Mouse (Mus musculus): ENCODE measurements around the gene Spem1. TPM values are rescaled to one million over a fixed set of nuclear protein-coding genes. Genes with fewer than 3 reads are reported as not detected.

Gene Spem1
- polyA plus RNA-seq, 1 experiment from 2014 or later = not detected

- peak overlapping the region; percentile 62 for H3K4me3 ChIP-seq
- H3K27ac ChIP-seq = peak overlapping the region; percentile 57
- H3K4me1 ChIP-seq = peaks cover 62% of the 10 kb centered on the region
- no peak for DNase-seq (ENCODE audit: low spot score)
- no peaks in the 10 kb centered on the region for H3K9me3 ChIP-seq (replicated peaks)
- H3K36me3 ChIP-seq = no peaks in the 10 kb centered on the region
- 3% methylated on average over 12 of the region's 12 CpGs for WGBS
- peaks cover 98% of the 10 kb centered on the region for H3K27me3 ChIP-seq (ENCODE audit: low read depth, poor library complexity, severe bottlenecking)
These were observed 18.7 kb downstream of the Spem1 start for GRCm38 (mm10) chr11:69803328-69803727.

GRCm38 (mm10) chr11:69802648-69803105 lies 19.3 kb downstream of the Spem1 start:
- Histone ChIP-seq H3K4me3 (peak overlapping the region; percentile 62), H3K27ac (peak overlapping the region; percentile 66), H3K27me3 (ENCODE audit: low read depth, poor library complexity, severe bottlenecking) (peaks cover 100% of the 10 kb centered on the region), H3K4me1 (peaks cover 62% of the 10 kb centered on the region), H3K36me3 (no peaks in the 10 kb centered on the region), H3K9me3 (replicated peaks) (no peaks in the 10 kb centered on the region)
- DNase-seq (ENCODE audit: low spot score) = peak; percentile 86
- under 1% methylated on average over 33 of the region's 33 CpGs for WGBS

GRCm38 (mm10) chr11:69801379-69801977 lies 20.5 kb downstream of the Spem1 start, which contains the start of gene Fgf11:
Gene Fgf11 (minus strand): TSS chr11:69801857.
- Histone ChIP-seq H3K9me3 (replicated peaks) (no peaks in the 10 kb centered on the region), H3K27ac (peak within 1 kb of the TSS; percentile 83), H3K27me3 (ENCODE audit: low read depth, poor library complexity, severe bottlenecking) (peaks cover 100% of the 10 kb centered on the region), H3K4me3 (peak within 1 kb of the TSS; percentile 62), H3K36me3 (no peaks in the 10 kb centered on the region), H3K4me1 (peaks cover 62% of the 10 kb centered on the region)
- WGBS = 2% methylated on average over 33 of the region's 33 CpGs
- peak; percentile 50 for DNase-seq (ENCODE audit: low spot score)

- Histone ChIP-seq H3K27me3 (ENCODE audit: low read depth, poor library complexity, severe bottlenecking) (peaks cover 100% of the 10 kb centered on the region), H3K4me1 (peaks cover 70% of the 10 kb centered on the region), H3K27ac (peak overlapping the region; percentile 83), H3K4me3 (peak overlapping the region; percentile 62), H3K9me3 (replicated peaks) (no peaks in the 10 kb centered on the region), H3K36me3 (no peaks in the 10 kb centered on the region)
- WGBS = under 1% methylated on average over 36 of the region's 36 CpGs
- DNase-seq (ENCODE audit: low spot score) = peak; percentile 85
These were observed 21.4 kb downstream of the Spem1 start for GRCm38 (mm10) chr11:69800392-69801197.

GRCm38 (mm10) chr11:69800138-69800391 lies 21.9 kb downstream of the Spem1 start:
- Histone ChIP-seq H3K4me1 (peaks cover 73% of the 10 kb centered on the region), H3K27me3 (ENCODE audit: low read depth, poor library complexity, severe bottlenecking) (peaks cover 100% of the 10 kb centered on the region), H3K9me3 (replicated peaks) (no peaks in the 10 kb centered on the region), H3K27ac (peak overlapping the region; percentile 83), H3K36me3 (no peaks in the 10 kb centered on the region), H3K4me3 (peak overlapping the region; percentile 62)
- 2% methylated on average over 11 of the region's 11 CpGs for WGBS
- no peak for DNase-seq (ENCODE audit: low spot score)

- WGBS = 24% methylated on average over 12 of the region's 12 CpGs
- H3K9me3 ChIP-seq (replicated peaks) = no peaks in the 10 kb centered on the region
- H3K27ac ChIP-seq = no peak overlapping the region; the same call in 1 of the 2 replicates
- H3K36me3 ChIP-seq = no peaks in the 10 kb centered on the region
- no peak for DNase-seq (ENCODE audit: low spot score)
- peaks cover 68% of the 10 kb centered on the region for H3K4me1 ChIP-seq
- peak overlapping the region; percentile 62 for H3K4me3 ChIP-seq
- peaks cover 100% of the 10 kb centered on the region for H3K27me3 ChIP-seq (ENCODE audit: low read depth, poor library complexity, severe bottlenecking)
These were observed 22.4 kb downstream of the Spem1 start for GRCm38 (mm10) chr11:69799394-69800137.

GRCm38 (mm10) chr11:69797924-69798323 lies 24.1 kb downstream of the Spem1 start:
- DNase-seq (ENCODE audit: low spot score) = no peak
- no peaks in the 10 kb centered on the region for H3K9me3 ChIP-seq (replicated peaks)
- H3K4me3 ChIP-seq = no peak overlapping the region
- H3K36me3 ChIP-seq = no peaks in the 10 kb centered on the region
- H3K4me1 ChIP-seq = peaks cover 51% of the 10 kb centered on the region
- peaks cover 100% of the 10 kb centered on the region for H3K27me3 ChIP-seq (ENCODE audit: low read depth, poor library complexity, severe bottlenecking)
- WGBS = 78% methylated on average over 7 of the region's 7 CpGs
- no peak overlapping the region for H3K27ac ChIP-seq

GRCm38 (mm10) chr11:69795983-69796435 lies 26.0 kb downstream of the Spem1 start:
- H3K36me3 ChIP-seq = no peaks in the 10 kb centered on the region
- no peak for DNase-seq (ENCODE audit: low spot score)
- H3K9me3 ChIP-seq (replicated peaks) = no peaks in the 10 kb centered on the region
- peaks cover 88% of the 10 kb centered on the region for H3K27me3 ChIP-seq (ENCODE audit: low read depth, poor library complexity, severe bottlenecking)
- peaks cover 35% of the 10 kb centered on the region for H3K4me1 ChIP-seq
- WGBS = 2% methylated on average over 13 of the region's 13 CpGs
- H3K4me3 ChIP-seq = peak overlapping the region; percentile 59
- H3K27ac ChIP-seq = no peak overlapping the region

- peak within 1 kb of the TSS; percentile 72 for H3K27ac ChIP-seq
- peaks cover 28% of the 10 kb centered on the region for H3K4me1 ChIP-seq
- peak; percentile 88 for DNase-seq (ENCODE audit: low spot score)
- WGBS = 2% methylated on average over 52 of the region's 52 CpGs
- H3K4me3 ChIP-seq = peak within 1 kb of the TSS; percentile 59
- H3K9me3 ChIP-seq (replicated peaks) = no peaks in the 10 kb centered on the region
- H3K36me3 ChIP-seq = no peaks in the 10 kb centered on the region
- peaks cover 82% of the 10 kb centered on the region for H3K27me3 ChIP-seq (ENCODE audit: low read depth, poor library complexity, severe bottlenecking)
These were observed 26.6 kb downstream of the Spem1 start, which contains the start of gene Chrnb1 for GRCm38 (mm10) chr11:69795168-69795982. Gene Chrnb1 (minus strand): TSS chr11:69795943.

- Histone ChIP-seq H3K4me3 (no peak overlapping the region), H3K27ac (no peak overlapping the region), H3K9me3 (replicated peaks) (no peaks in the 10 kb centered on the region), H3K36me3 (no peaks in the 10 kb centered on the region), H3K27me3 (ENCODE audit: low read depth, poor library complexity, severe bottlenecking) (peaks cover 62% of the 10 kb centered on the region), H3K4me1 (peaks cover 13% of the 10 kb centered on the region)
- WGBS = 64% methylated on average over 5 of the region's 5 CpGs
- no peak for DNase-seq (ENCODE audit: low spot score)
These were observed 28.6 kb downstream of the Spem1 start for GRCm38 (mm10) chr11:69793429-69793828.

GRCm38 (mm10) chr11:69791420-69791819 lies 30.6 kb downstream of the Spem1 start:
- WGBS = 74% methylated on average over 5 of the region's 5 CpGs
- no peak for DNase-seq (ENCODE audit: low spot score)
- Histone ChIP-seq H3K36me3 (no peaks in the 10 kb centered on the region), H3K9me3 (replicated peaks) (no peaks in the 10 kb centered on the region), H3K27ac (no peak overlapping the region), H3K4me1 (peaks cover 13% of the 10 kb centered on the region), H3K27me3 (ENCODE audit: low read depth, poor library complexity, severe bottlenecking) (peaks cover 46% of the 10 kb centered on the region), H3K4me3 (no peak overlapping the region)

GRCm38 (mm10) chr11:69789431-69789830 lies 32.5 kb downstream of the Spem1 start:
- no peaks in the 10 kb centered on the region for H3K9me3 ChIP-seq (replicated peaks)
- 0 out of 2 replicates have a peak, but pooled peaks cover 2% of the 10 kb centered on the region for H3K4me1 ChIP-seq
- H3K27ac ChIP-seq = no peak overlapping the region
- 70% methylated on average over 5 of the region's 5 CpGs for WGBS
- DNase-seq (ENCODE audit: low spot score) = no peak
- H3K4me3 ChIP-seq = no peak overlapping the region
- no peaks in the 10 kb centered on the region for H3K36me3 ChIP-seq
- peaks cover 27% of the 10 kb centered on the region for H3K27me3 ChIP-seq (ENCODE audit: low read depth, poor library complexity, severe bottlenecking)

Data from limb, embryonic 10.5 days (tissue).